Mouse (Mus musculus) intestine, embryonic 15.5 days (tissue): ENCODE measurements around the gene Clhc1. TPM values are rescaled to one million over a fixed set of nuclear protein-coding genes. Genes with fewer than 3 reads are reported as not detected.
A peak's percentile ranks its signal among the peaks of the same experiment; 100 is the strongest.

Experiments used
- ATAC-seq: fragments of 200-750 bp; cut with Nextera tagmentation; 2 replicates; pipeline ENCODE4 v1.8.0; 2017; ENCODE audit warnings: moderate TSS enrichment, moderate library complexity
- H3K27ac ChIP-seq: fragments of 300-500 bp; sonication (generic); 2 replicates; pipeline ENCODE4 v1.5.1; 2015; ENCODE audit warnings: mild to moderate bottlenecking, inconsistent platforms
- H3K27me3 ChIP-seq: fragments of 300-500 bp; sonication (generic); replicated peaks from 2 replicates; pipeline ENCODE4 v1.6.1; 2015; ENCODE audit warnings: inconsistent platforms
- H3K36me3 ChIP-seq: fragments of 300-500 bp; sonication (generic); 2 replicates; pipeline ENCODE4 v1.6.1; 2015; ENCODE audit warnings: inconsistent platforms
- H3K4me1 ChIP-seq: fragments of 300-500 bp; sonication (generic); replicated peaks from 2 replicates; pipeline ENCODE4 v1.6.1; 2015; ENCODE audit warnings: inconsistent platforms
- H3K4me2 ChIP-seq: fragments of 300-500 bp; sonication (generic); replicated peaks from 2 replicates; pipeline ENCODE4 v1.6.1; 2015; ENCODE audit warnings: mild to moderate bottlenecking, inconsistent platforms
- H3K4me3 ChIP-seq: fragments of 300-500 bp; sonication (generic); replicated peaks from 2 replicates; pipeline ENCODE4 v1.5.1; 2015; ENCODE audit warnings: inconsistent platforms
- H3K9ac ChIP-seq: fragments of 300-500 bp; sonication (generic); 2 replicates; pipeline ENCODE4 v1.6.1; 2015; ENCODE audit warnings: inconsistent platforms
- H3K9me3 ChIP-seq: fragments of 300-500 bp; sonication (generic); 2 replicates; pipeline ENCODE4 v1.6.1; 2016; ENCODE audit warnings: inconsistent platforms
- WGBS: fragments of 180-500 bp; shearing (Covaris S2); methylation state at CpG from one replicate; pipeline ENCODE4 v1.1.7; 2015; 5-methylcytosine and 5-hydroxymethylcytosine counted together
- polyA plus RNA-seq: library from polyadenylated mRNA; unstranded; fragments of >200 nt; fragmentation: Nextera tagmentation; extraction: Ambion mirVana; gene quantifications from 2 replicates; pipeline ENCODE4 v1.2.1, GENCODE M21; 2015

Clhc1 gene
- polyA plus RNA-seq, result 0.18 TPM in 1 of 2 replicates, not detected in the other

- Histone ChIP-seq H3K27me3 (no peaks in the 10 kb centered on the region), H3K4me1 (0 out of 2 replicates have a peak, but pooled peaks cover 4% of the 10 kb centered on the region), H3K4me3 (peak within 1 kb of the TSS; percentile 69), H3K36me3 (peaks cover 7% of the 10 kb centered on the region), H3K9me3 (no peaks in the 10 kb centered on the region), H3K27ac (peak within 1 kb of the TSS; percentile 72), H3K9ac (peak within 1 kb of the TSS; percentile 78), H3K4me2 (peak within 1 kb of the TSS; percentile 70)
- WGBS, result under 1% methylated on average over 46 of the region's 46 CpGs
- peak; percentile 98 for ATAC-seq
Observed at GRCm38 (mm10) chr11:29547752-29548503, at the start of gene Clhc1, which contains the start of gene Rps27a. Gene Clhc1 (plus strand): TSS chr11:29547950. Gene Rps27a (minus strand): TSS chr11:29548109.

GRCm38 (mm10) chr11:29503948-29504893 lies 43.5 kb upstream of the Clhc1 start:
- Histone ChIP-seq H3K36me3 (no peaks in the 10 kb centered on the region), H3K9ac (no peak overlapping the region), H3K4me2 (no peak overlapping the region), H3K27ac (no peak overlapping the region), H3K4me1 (no peaks in the 10 kb centered on the region), H3K9me3 (no peaks in the 10 kb centered on the region), H3K27me3 (no peaks in the 10 kb centered on the region), H3K4me3 (no peak overlapping the region)
- 89% methylated on average over 10 of the region's 10 CpGs for WGBS
- no peak for ATAC-seq

- no peak overlapping the region for H3K9ac ChIP-seq
- no peak for ATAC-seq
- no peak overlapping the region for H3K27ac ChIP-seq
- no peaks in the 10 kb centered on the region for H3K27me3 ChIP-seq
- WGBS, result 85% methylated on average over 2 of the region's 2 CpGs
- no peak overlapping the region for H3K4me2 ChIP-seq
- H3K9me3 ChIP-seq, result no peaks in the 10 kb centered on the region
- no peaks in the 10 kb centered on the region for H3K36me3 ChIP-seq
- no peak overlapping the region for H3K4me3 ChIP-seq
- H3K4me1 ChIP-seq, result no peaks in the 10 kb centered on the region
Observed at GRCm38 (mm10) chr11:29504899-29505625, 42.7 kb upstream of the Clhc1 start.

DNA sequence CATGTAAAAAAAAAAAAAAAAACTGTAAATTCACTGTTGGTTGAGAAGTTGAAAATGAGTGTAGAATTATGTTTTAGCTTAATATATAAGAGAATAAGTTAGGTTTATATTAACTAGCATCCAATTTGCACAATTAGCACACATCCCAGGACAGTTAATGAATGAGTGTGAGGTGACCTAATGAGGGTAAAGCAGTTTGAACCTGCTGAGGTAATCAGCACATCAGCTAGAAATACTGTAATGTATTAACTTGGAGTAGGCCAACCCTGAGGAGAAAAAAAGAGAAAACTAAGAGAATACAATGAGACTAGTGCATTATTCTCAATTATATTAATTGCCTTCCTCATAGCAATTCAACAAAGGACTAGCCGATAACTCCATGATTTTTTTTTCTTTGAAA lies 38.3 kb upstream of the Clhc1 start:
- no peak overlapping the region for H3K4me2 ChIP-seq
- WGBS, result 98% methylated on average over 1 of the region's 1 CpGs
- no peaks in the 10 kb centered on the region for H3K9me3 ChIP-seq
- no peaks in the 10 kb centered on the region for H3K27me3 ChIP-seq
- peaks cover 4% of the 10 kb centered on the region; the same call in 1 of the 2 replicates for H3K4me1 ChIP-seq
- no peak overlapping the region for H3K9ac ChIP-seq
- no peak overlapping the region for H3K4me3 ChIP-seq
- H3K36me3 ChIP-seq, result no peaks in the 10 kb centered on the region
- H3K27ac ChIP-seq, result no peak overlapping the region
- ATAC-seq, result no peak

GRCm38 (mm10) chr11:29512818-29513535 lies 34.8 kb upstream of the Clhc1 start:
- no peaks in the 10 kb centered on the region for H3K9me3 ChIP-seq
- no peak overlapping the region for H3K4me2 ChIP-seq
- H3K4me1 ChIP-seq, result peaks cover 8% of the 10 kb centered on the region; the same call in 1 of the 2 replicates
- H3K36me3 ChIP-seq, result no peaks in the 10 kb centered on the region
- H3K27me3 ChIP-seq, result no peaks in the 10 kb centered on the region
- no peak overlapping the region for H3K27ac ChIP-seq
- no peak overlapping the region for H3K4me3 ChIP-seq
- no peak overlapping the region for H3K9ac ChIP-seq
- 90% methylated on average over 4 of the region's 4 CpGs for WGBS
- ATAC-seq, result no peak

DNA sequence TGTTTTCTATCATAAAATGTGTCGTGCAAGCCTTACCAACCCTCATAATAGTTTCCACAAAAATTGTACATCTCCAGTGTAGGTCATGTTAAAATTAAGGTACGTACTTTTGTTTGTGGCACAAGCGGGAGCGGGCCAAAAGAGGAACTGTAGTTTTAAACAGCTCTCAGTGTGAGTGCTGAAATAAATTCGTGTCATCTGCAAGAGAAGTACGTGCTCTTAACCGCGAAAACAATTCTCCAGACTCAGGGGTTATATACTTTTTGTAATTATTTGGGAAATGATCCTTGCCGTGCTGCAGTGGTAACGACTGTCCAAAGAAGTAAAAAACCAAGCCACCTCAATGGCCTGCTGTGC lies 33.4 kb upstream of the Clhc1 start:
- H3K9ac ChIP-seq, result peak overlapping the region; percentile 56
- peak overlapping the region; percentile 74 for H3K4me2 ChIP-seq
- H3K9me3 ChIP-seq, result no peaks in the 10 kb centered on the region
- 0 out of 2 replicates have a peak, but pooled peaks have one; percentile 1 for ATAC-seq
- no peaks in the 10 kb centered on the region for H3K27me3 ChIP-seq
- WGBS, result 15% methylated on average over 10 of the region's 10 CpGs
- peak overlapping the region; percentile 56 for H3K4me3 ChIP-seq
- no peaks in the 10 kb centered on the region for H3K36me3 ChIP-seq
- peaks cover 8% of the 10 kb centered on the region; the same call in 1 of the 2 replicates for H3K4me1 ChIP-seq
- peak overlapping the region; percentile 75 for H3K27ac ChIP-seq

- H3K27ac ChIP-seq, result peak within 1 kb of the TSS; percentile 75
- H3K27me3 ChIP-seq, result no peaks in the 10 kb centered on the region
- peak; percentile 100 for ATAC-seq
- H3K36me3 ChIP-seq, result no peaks in the 10 kb centered on the region
- H3K4me3 ChIP-seq, result peak within 1 kb of the TSS; percentile 56
- H3K9ac ChIP-seq, result peak within 1 kb of the TSS; percentile 56
- peak within 1 kb of the TSS; percentile 74 for H3K4me2 ChIP-seq
- WGBS, result 2% methylated on average over 40 of the region's 40 CpGs
- peaks cover 8% of the 10 kb centered on the region; the same call in 1 of the 2 replicates for H3K4me1 ChIP-seq
- H3K9me3 ChIP-seq, result no peaks in the 10 kb centered on the region
Observed at GRCm38 (mm10) chr11:29514682-29515412, 32.9 kb upstream of the Clhc1 start, which contains the start of gene Prorsd1. Gene Prorsd1 (minus strand): TSS chr11:29515033.

GRCm38 (mm10) chr11:29525988-29526794 lies 21.6 kb upstream of the Clhc1 start, which contains the start of gene Mtif2:
Gene Mtif2 (plus strand): TSS chr11:29526408.
- peak; percentile 99 for ATAC-seq
- H3K9ac ChIP-seq, result peak within 1 kb of the TSS; percentile 79
- no peaks in the 10 kb centered on the region for H3K9me3 ChIP-seq
- peaks cover 3% of the 10 kb centered on the region; the same call in 1 of the 2 replicates for H3K4me1 ChIP-seq
- peak within 1 kb of the TSS; percentile 74 for H3K4me2 ChIP-seq
- peak within 1 kb of the TSS; percentile 84 for H3K27ac ChIP-seq
- no peaks in the 10 kb centered on the region for H3K27me3 ChIP-seq
- peak within 1 kb of the TSS; percentile 65 for H3K4me3 ChIP-seq
- 2% methylated on average over 47 of the region's 47 CpGs for WGBS
- H3K36me3 ChIP-seq, result no peaks in the 10 kb centered on the region

GRCm38 (mm10) chr11:29538201-29538600 lies 9.5 kb upstream of the Clhc1 start:
- no peak overlapping the region for H3K4me3 ChIP-seq
- peaks cover 20% of the 10 kb centered on the region; the same call in 1 of the 2 replicates for H3K36me3 ChIP-seq
- H3K27me3 ChIP-seq, result no peaks in the 10 kb centered on the region
- no peak overlapping the region for H3K27ac ChIP-seq
- no peak overlapping the region for H3K4me2 ChIP-seq
- no peaks in the 10 kb centered on the region for H3K4me1 ChIP-seq
- H3K9me3 ChIP-seq, result no peaks in the 10 kb centered on the region
- 92% methylated on average over 1 of the region's 1 CpGs for WGBS
- no peak for ATAC-seq
- no peak overlapping the region for H3K9ac ChIP-seq
